Mouse (Mus musculus) granulocyte monocyte progenitor cell, adult 5-6 weeks (primary cell): Measurements from ENCODE around the gene Diaph3. TPM values are rescaled to one million over a fixed set of nuclear protein-coding genes. Genes with fewer than 3 reads are reported as not detected.

ENCODE experiments used
- ATAC-seq: replicated peaks from 2 replicates; pipeline ENCODE4 v1.8.0; 2016; ENCODE audit warnings: mild to moderate bottlenecking, moderate TSS enrichment, inconsistent platforms; ENCODE audit not compliant: poor library complexity, severe bottlenecking
- total RNA-seq, 2 experiments: library from RNA; stranded (forward) in 1 of 2; stranded (reverse) in 1 of 2; fragments of 200-712, 200-1000 nt in 1 of 2; fragments of >200 nt in 1 of 2; fragmentation: Nextera tagmentation in 1 of 2; gene quantifications; 2 replicates each; pipeline ENCODE4 v1.2.3; 2014 to 2017

The Diaph3 gene
- total RNA-seq, 2 experiments from 2014 or later, result 35.6 to 43.5 TPM

DNA sequence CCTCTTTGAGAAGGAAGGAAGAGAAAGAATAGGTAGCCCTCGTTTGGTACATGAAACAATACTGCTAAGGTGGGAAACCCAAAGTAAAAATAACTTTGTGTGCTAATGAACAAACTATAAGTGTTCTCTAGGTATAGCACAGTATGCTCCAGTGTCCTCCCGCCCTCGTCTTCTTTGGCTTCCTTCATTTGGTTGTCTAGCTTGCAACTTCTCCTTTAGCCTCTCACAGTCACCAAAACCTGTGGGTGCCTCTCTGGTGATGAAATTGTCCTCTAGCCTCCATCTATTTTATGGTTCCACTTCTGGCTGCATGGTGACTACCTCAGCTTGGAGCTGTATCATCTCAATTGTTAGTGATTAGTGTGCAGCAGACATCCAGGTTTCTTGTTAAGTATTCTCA is 277.0 kb downstream of the Diaph3 start:
- ATAC-seq, result no peak; the same call in 1 of the 2 replicates

GRCm38 (mm10) chr14:86861277-86861946 is 279.6 kb downstream of the Diaph3 start:
- ATAC-seq, result 0 out of 2 replicates have a peak, but pooled peaks have one; percentile 25

GRCm38 (mm10) chr14:86847154-86847810 is 293.8 kb downstream of the Diaph3 start:
- ATAC-seq, result peak; percentile 86

DNA sequence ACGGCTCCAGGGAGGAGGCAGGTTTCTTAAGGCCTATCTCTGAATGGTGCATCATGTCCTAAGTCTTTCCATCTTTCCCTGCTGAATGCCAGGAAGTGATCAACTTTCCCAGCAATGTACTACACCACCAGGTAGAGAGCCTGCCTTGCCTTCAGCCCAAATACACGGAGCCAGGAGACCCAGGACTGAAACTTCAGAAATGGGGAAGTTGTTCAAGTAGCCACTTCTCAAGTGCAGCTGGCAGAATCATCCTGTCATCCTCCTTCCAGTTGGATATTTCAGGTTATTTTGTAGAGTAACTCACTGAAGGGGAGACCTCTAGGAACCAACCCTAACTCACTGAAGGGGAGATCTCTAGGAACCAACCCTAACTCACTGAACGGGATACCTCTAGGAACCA is 297.0 kb downstream of the Diaph3 start:
- peak; percentile 70; the same call in 1 of the 2 replicates for ATAC-seq

DNA sequence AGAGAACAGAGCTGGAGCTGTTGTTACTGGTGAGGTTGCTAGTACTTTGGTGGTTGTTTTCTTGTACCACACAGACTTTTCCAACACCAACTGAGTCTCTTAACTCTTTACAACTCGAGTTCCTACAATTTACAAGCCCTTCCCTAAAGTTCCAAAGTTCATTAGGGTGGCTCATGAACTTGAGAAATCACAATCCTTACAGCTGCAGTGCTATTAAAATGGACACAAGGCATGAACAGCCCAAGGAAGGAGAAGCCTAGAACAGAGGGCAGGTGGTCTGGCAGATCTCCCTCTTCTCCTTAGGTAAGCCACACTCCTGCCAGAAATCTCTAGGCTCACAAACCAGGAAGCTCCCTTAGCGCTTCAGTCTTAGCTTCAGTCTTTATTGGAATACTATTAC is 303.4 kb downstream of the Diaph3 start:
- no peak for ATAC-seq

- no peak for ATAC-seq
Measured at GRCm38 (mm10) chr14:86834851-86835250, 306.2 kb downstream of the Diaph3 start.

GRCm38 (mm10) chr14:86834269-86834668 is 306.8 kb downstream of the Diaph3 start:
- no peak for ATAC-seq

DNA sequence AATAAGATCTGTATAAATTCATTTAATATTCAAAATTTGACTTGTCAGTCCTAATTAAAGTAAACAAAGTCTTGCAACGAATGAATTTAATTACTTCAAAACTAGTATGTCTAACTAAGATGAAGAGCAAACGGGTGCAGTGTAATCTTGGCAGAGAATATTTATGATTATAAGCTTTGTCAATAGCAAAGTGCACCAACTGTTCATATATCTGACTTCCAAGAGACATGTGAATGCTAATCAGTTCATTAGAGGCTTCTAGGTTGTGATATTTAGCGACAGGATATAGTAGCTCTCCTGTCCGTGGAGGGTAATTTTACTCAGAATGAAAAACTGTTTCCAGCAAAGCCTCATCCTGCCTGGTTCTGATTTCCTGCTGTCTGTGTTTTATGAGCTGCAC is 308.0 kb downstream of the Diaph3 start:
- ATAC-seq, result no peak

DNA sequence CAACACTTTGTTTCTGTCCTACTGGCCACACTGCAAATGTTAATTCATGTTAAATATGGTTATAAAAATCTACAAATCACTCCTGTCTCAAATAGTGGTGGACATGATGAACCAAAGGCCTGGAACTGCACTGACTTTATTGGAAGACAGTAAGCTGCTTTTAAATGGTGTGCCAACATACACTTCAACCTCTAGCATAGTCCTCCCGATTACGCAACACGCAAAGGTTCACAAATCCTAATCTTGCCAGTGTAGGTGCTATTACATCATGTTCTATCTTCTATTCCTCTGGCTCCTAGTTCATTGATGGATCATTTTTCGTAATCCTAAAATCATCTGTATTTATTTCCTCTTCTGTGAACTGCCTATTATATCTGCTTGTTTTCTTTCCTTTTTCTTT is 324.8 kb downstream of the Diaph3 start:
- ATAC-seq, result no peak

- no peak for ATAC-seq
Measured at GRCm38 (mm10) chr14:86788880-86789641, 352.0 kb downstream of the Diaph3 start.

DNA sequence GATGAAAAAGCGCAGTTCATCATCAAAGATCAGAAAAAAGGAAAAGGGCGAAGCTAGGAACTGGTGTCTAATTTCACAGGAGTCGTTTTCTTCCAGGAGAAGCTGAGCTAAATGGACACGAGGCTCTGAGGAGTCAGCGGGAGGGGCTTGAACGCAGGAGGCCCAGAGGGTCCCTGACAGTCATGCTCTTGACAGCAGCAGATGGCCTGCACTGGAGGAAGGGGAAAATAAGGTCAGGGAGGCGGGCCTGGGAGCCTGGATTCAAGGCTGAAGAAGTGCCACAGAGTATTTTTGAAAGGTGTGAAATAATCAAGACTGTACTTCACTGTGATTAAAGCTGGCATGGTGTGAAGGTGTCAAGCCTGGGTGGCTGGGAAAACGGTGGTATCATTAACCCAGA is 354.2 kb downstream of the Diaph3 start:
- no peak for ATAC-seq

DNA sequence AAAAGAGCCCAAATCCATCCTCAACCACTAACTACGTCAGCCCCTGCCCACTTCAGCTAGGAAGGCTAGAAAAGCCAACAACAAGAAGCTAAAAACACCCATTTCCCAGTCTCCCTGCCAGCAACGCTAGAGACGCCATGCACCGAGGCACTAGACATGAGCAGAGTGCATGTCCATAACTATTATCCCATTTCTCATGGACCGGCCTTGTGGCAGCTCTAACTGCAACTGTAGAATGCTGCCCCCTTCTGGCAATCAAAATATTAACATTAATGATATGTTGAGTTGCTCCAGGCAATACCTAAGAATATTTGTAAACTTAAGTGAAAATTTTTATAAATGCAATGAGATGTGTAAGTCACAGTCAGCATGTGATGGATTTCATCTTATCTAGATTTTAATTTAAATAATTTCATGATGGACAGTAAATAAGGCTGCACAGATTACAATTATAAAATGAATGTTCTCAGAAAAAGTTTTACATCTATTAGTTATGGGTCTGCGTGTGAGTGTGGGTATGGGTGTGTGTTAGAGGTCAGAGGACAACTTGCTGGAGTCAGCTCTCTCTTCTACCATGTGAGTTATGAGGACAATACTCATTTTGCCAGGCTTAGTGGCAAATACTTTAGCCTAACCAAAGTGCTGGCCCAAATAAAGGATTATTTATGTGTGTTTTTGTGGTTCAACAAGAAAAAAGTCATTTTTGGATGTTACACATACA is 359.3 kb downstream of the Diaph3 start:
- ATAC-seq, result peak; percentile 58

DNA sequence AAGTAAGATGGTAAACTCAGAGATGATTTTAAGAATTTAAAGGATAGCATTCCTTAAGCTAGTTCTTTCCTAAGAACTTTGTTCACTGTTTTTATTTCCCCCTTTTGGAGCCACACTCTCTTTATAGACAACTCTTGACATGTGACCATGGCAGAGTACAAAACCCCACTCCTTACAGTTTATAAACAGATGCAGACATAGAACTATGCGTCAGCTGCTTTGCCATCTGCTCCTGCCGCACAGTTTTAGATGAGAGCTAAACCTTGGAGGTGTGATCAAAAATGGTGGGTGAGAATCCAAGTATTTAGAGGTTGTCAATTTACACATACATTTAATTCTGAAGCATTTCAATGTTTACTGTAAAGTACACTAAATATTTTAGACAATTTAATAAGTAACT is 367.7 kb downstream of the Diaph3 start:
- ATAC-seq, result no peak

GRCm38 (mm10) chr14:86772176-86773150 is 368.6 kb downstream of the Diaph3 start:
- no peak for ATAC-seq

- no peak for ATAC-seq
Measured at GRCm38 (mm10) chr14:86764286-86764685, 376.7 kb downstream of the Diaph3 start.

GRCm38 (mm10) chr14:86757604-86758520 is 383.2 kb downstream of the Diaph3 start:
- no peak for ATAC-seq

- no peak for ATAC-seq
Measured at GRCm38 (mm10) chr14:86757132-86757531, 383.9 kb downstream of the Diaph3 start.

- ATAC-seq, result no peak
Measured at GRCm38 (mm10) chr14:86750351-86750750, 390.7 kb downstream of the Diaph3 start.
